Mouse (Mus musculus): ENCODE measurements around the gene Ggps1. TPM values are rescaled to one million over a fixed set of nuclear protein-coding genes. Genes with fewer than 3 reads are reported as not detected.
"Not testable (repeated sequence)": the region's sequence is repeated elsewhere in the genome, so short reads cannot be mapped to it uniquely, and the experiment has no call there.

Gene Ggps1
- polyA plus RNA-seq, 1 experiment: 366 TPM

- TF ChIP-seq CTCF (IDR thresholded peaks at IDR 0.05; ENCODE audit: insufficient read depth, low read depth, low read length): no peak
- TF ChIP-seq POLR2A (IDR thresholded peaks at IDR 0.05; ENCODE audit: insufficient read depth, low read depth, low read length): no peak
- Histone ChIP-seq H3K4me1 (ENCODE audit: control insufficient read depth, insufficient read depth, low read length) (no peaks in the 10 kb centered on the region), H3K27ac (ENCODE audit: insufficient read depth, low read depth, low read length) (no peak overlapping the region), H3K4me3 (ENCODE audit: insufficient read depth, low read depth, low read length) (no peak overlapping the region)
- 93% methylated on average over 6 of the region's 6 CpGs for WGBS
Measured at GRCm38 (mm10) chr13:14025554-14025953, 37.7 kb downstream of the Ggps1 start.

- WGBS: 91% methylated on average over 10 of the region's 12 CpGs
- H3K4me3 ChIP-seq (ENCODE audit: insufficient read depth, low read depth, low read length); H3K27ac ChIP-seq (ENCODE audit: insufficient read depth, low read depth, low read length); H3K4me1 ChIP-seq (ENCODE audit: control insufficient read depth, insufficient read depth, low read length): not testable (repeated sequence)
Measured at GRCm38 (mm10) chr13:14021417-14021816, 41.9 kb downstream of the Ggps1 start.

- TF ChIP-seq POLR2A (IDR thresholded peaks at IDR 0.05; ENCODE audit: insufficient read depth, low read depth, low read length) (no peak), CTCF (IDR thresholded peaks at IDR 0.05; ENCODE audit: insufficient read depth, low read depth, low read length) (no peak)
- Histone ChIP-seq H3K4me1 (ENCODE audit: control insufficient read depth, insufficient read depth, low read length) (no peaks in the 10 kb centered on the region), H3K27ac (ENCODE audit: insufficient read depth, low read depth, low read length) (no peak overlapping the region), H3K4me3 (ENCODE audit: insufficient read depth, low read depth, low read length) (no peak overlapping the region)
- WGBS: 83% methylated on average over 3 of the region's 3 CpGs
Measured at GRCm38 (mm10) chr13:14018852-14019251, 44.4 kb downstream of the Ggps1 start.

GRCm38 (mm10) chr13:14018283-14018682, 45.0 kb downstream of the Ggps1 start:
- Histone ChIP-seq H3K27ac (ENCODE audit: insufficient read depth, low read depth, low read length) (no peak overlapping the region), H3K4me3 (ENCODE audit: insufficient read depth, low read depth, low read length) (no peak overlapping the region), H3K4me1 (ENCODE audit: control insufficient read depth, insufficient read depth, low read length) (no peaks in the 10 kb centered on the region)
- TF ChIP-seq POLR2A (IDR thresholded peaks at IDR 0.05; ENCODE audit: insufficient read depth, low read depth, low read length) (no peak), CTCF (IDR thresholded peaks at IDR 0.05; ENCODE audit: insufficient read depth, low read depth, low read length) (no peak)

GRCm38 (mm10) chr13:14015609-14016008, 47.7 kb downstream of the Ggps1 start:
- TF ChIP-seq POLR2A (IDR thresholded peaks at IDR 0.05; ENCODE audit: insufficient read depth, low read depth, low read length) (no peak), CTCF (IDR thresholded peaks at IDR 0.05; ENCODE audit: insufficient read depth, low read depth, low read length) (no peak)
- H3K27ac ChIP-seq (ENCODE audit: insufficient read depth, low read depth, low read length): no peak overlapping the region
- no peak overlapping the region for H3K4me3 ChIP-seq (ENCODE audit: insufficient read depth, low read depth, low read length)
- WGBS: 88% methylated on average over 6 of the region's 6 CpGs
- no peaks in the 10 kb centered on the region for H3K4me1 ChIP-seq (ENCODE audit: control insufficient read depth, insufficient read depth, low read length)

GRCm38 (mm10) chr13:14014540-14014939, 48.7 kb downstream of the Ggps1 start:
- 79% methylated on average over 4 of the region's 4 CpGs for WGBS

GRCm38 (mm10) chr13:14014001-14014400, 49.3 kb downstream of the Ggps1 start:
- Histone ChIP-seq H3K4me1 (ENCODE audit: control insufficient read depth, insufficient read depth, low read length) (0 out of 2 replicates have a peak, but pooled peaks cover 1% of the 10 kb centered on the region), H3K4me3 (ENCODE audit: insufficient read depth, low read depth, low read length) (no peak overlapping the region), H3K27ac (ENCODE audit: insufficient read depth, low read depth, low read length) (no peak overlapping the region)
- TF ChIP-seq CTCF (IDR thresholded peaks at IDR 0.05; ENCODE audit: insufficient read depth, low read depth, low read length) (no peak), POLR2A (IDR thresholded peaks at IDR 0.05; ENCODE audit: insufficient read depth, low read depth, low read length) (no peak)
- WGBS: 95% methylated on average over 2 of the region's 2 CpGs

More at GRCm38 (mm10) chr13:14014540-14014939, 48.7 kb downstream of the Ggps1 start:
- Histone ChIP-seq H3K4me3 (ENCODE audit: insufficient read depth, low read depth, low read length) (no peak overlapping the region), H3K27ac (ENCODE audit: insufficient read depth, low read depth, low read length) (no peak overlapping the region), H3K4me1 (ENCODE audit: control insufficient read depth, insufficient read depth, low read length) (no peaks in the 10 kb centered on the region)
- TF ChIP-seq POLR2A (IDR thresholded peaks at IDR 0.05; ENCODE audit: insufficient read depth, low read depth, low read length): no peak

- H3K4me1 ChIP-seq (ENCODE audit: control insufficient read depth, insufficient read depth, low read length): peaks cover 6% of the 10 kb centered on the region; the same call in 1 of the 2 replicates
- WGBS: 92% methylated on average over 4 of the region's 4 CpGs
- no peak for TF ChIP-seq CTCF (IDR thresholded peaks at IDR 0.05; ENCODE audit: insufficient read depth, low read depth, low read length)
- no peak for TF ChIP-seq POLR2A (IDR thresholded peaks at IDR 0.05; ENCODE audit: insufficient read depth, low read depth, low read length)
- no peak overlapping the region for H3K4me3 ChIP-seq (ENCODE audit: insufficient read depth, low read depth, low read length)
- H3K27ac ChIP-seq (ENCODE audit: insufficient read depth, low read depth, low read length): no peak overlapping the region
Measured at GRCm38 (mm10) chr13:14011454-14011995, 51.8 kb downstream of the Ggps1 start.

- TF ChIP-seq POLR2A (IDR thresholded peaks at IDR 0.05; ENCODE audit: insufficient read depth, low read depth, low read length) (no peak), CTCF (IDR thresholded peaks at IDR 0.05; ENCODE audit: insufficient read depth, low read depth, low read length) (no peak)
- H3K4me1 ChIP-seq (ENCODE audit: control insufficient read depth, insufficient read depth, low read length): peaks cover 8% of the 10 kb centered on the region; the same call in 1 of the 2 replicates
- no peak overlapping the region for H3K27ac ChIP-seq (ENCODE audit: insufficient read depth, low read depth, low read length)
- WGBS: 24% methylated on average over 2 of the region's 2 CpGs
- H3K4me3 ChIP-seq (ENCODE audit: insufficient read depth, low read depth, low read length): no peak overlapping the region
Measured at GRCm38 (mm10) chr13:14006056-14006455, 57.2 kb downstream of the Ggps1 start.

GRCm38 (mm10) chr13:14004999-14005398, 58.3 kb downstream of the Ggps1 start:
- whole genome bisulfite sequencing: 90% methylated on average over 5 of the region's 5 CpGs
- H3K4me3 ChIP-seq (ENCODE audit: insufficient read depth, low read depth, low read length): no peak overlapping the region
- peaks cover 8% of the 10 kb centered on the region; the same call in 1 of the 2 replicates for H3K4me1 ChIP-seq (ENCODE audit: control insufficient read depth, insufficient read depth, low read length)
- no peak overlapping the region for H3K27ac ChIP-seq (ENCODE audit: insufficient read depth, low read depth, low read length)
- TF ChIP-seq CTCF (IDR thresholded peaks at IDR 0.05; ENCODE audit: insufficient read depth, low read depth, low read length) (no peak), POLR2A (IDR thresholded peaks at IDR 0.05; ENCODE audit: insufficient read depth, low read depth, low read length) (no peak)

Measured in olfactory bulb, adult 2 months (tissue).